Mouse (Mus musculus) left cerebral cortex, postnatal 10 days (tissue): Measurements from ENCODE around the gene Cd3eap. TPM values are rescaled to one million over a fixed set of nuclear protein-coding genes. Genes with fewer than 3 reads are reported as not detected.

Source experiments
- DNase-seq, 2 experiments: peaks; one replicate each; pipeline ENCODE4 v3.0.0; 2021 to 2022; ENCODE audit warnings: low spot score in 2 of 2, mixed read lengths in 1 of 2; ENCODE audit errors: extremely low spot score in 1 of 2
- intact Hi-C: fragments of 180-260 bp; cut with DNase I; formaldehyde crosslinking; loops from one replicate; pipeline ENCODE4 v1.15.1; 2025
- total RNA-seq, 2 experiments: library from RNA; stranded (reverse); gene quantifications; 2 replicates each; pipeline ENCODE4 v1.2.3; 2021

The Cd3eap gene
- total RNA-seq, 2 experiments from 2014 or later: 16.8 to 18.2 TPM

- peak in 1 of 2 experiments; percentile 75 for DNase-seq
- intact Hi-C loops: no loop called here
Measured at GRCm38 (mm10) chr7:19368380-19368779, 9.1 kb upstream of the Cd3eap start.

GRCm38 (mm10) chr7:19365376-19365775 is 6.1 kb upstream of the Cd3eap start:
- intact Hi-C loops: no loop called here
- DNase-seq: no peak

DNA sequence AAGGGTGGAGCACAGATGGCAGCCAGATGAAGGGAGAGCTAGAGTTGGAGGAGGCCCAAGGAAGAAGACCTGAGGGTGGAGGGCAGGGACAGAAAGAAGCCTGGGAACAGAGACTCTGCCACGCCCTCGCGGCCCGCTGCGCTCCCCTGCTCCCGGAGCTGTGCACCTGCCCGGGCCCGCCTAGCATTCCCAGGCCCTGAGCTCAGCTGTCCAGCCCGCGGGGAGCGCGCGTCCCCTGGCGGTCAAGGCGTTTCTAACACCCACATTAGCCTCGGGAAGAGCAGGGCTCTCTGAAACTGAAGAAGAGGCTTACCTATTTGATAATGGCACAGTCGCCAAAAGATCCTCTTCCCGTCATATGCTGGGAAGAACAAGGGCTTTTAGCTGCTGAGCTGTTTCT is 4.6 kb upstream of the Cd3eap start:
- DNase-seq: peak in 1 of 2 experiments; percentile 78
- intact Hi-C loops: no loop called here

DNA sequence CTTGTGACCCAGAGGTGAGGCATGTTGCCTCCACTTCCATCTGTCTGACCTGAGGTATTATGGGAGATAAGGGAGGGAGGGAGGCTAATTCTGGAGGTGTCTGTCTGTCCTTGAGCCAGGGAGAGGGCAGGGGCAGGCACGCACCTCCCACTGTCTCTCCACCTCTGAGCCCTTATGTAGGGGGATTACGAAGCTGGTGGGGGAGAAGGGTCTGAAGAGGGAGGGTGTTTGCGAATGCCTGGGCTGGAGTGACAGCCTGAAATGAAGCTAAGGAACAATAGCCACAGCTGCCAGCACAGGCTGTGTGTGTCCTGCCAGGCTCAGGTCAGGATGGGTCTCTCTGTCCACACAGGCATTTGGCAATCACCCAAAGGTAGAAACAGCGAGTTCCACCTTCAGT is 3.0 kb upstream of the Cd3eap start:
- intact Hi-C loops: no loop called here
- DNase-seq: no peak

- intact Hi-C loops: no loop called here
- DNase-seq: peak in 1 of 2 experiments; percentile 82
Measured at GRCm38 (mm10) chr7:19361720-19362119, 2.4 kb upstream of the Cd3eap start.

DNA sequence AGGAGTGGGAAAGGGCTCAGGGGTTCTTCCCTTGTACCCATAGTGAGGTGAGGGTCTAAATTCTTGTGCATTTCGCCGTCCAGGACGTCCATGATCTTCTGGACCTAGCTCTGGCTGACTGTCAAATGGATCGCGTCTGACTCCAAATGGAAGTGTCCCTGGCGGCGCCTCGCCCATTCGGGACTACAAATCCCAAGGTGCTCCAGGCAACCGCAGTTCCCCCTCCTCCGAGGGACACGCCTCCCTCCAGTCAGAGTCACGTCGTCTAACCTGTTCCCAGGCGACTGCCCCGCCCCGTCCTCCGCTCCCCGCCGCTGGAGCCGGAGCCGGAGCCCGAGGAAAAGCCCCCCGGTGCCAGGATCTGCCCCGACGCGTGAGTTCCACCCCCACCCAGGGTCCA is 1.7 kb upstream of the Cd3eap start:
- intact Hi-C loops: no loop called here
- peak; percentile 87 to 95 for DNase-seq

DNA sequence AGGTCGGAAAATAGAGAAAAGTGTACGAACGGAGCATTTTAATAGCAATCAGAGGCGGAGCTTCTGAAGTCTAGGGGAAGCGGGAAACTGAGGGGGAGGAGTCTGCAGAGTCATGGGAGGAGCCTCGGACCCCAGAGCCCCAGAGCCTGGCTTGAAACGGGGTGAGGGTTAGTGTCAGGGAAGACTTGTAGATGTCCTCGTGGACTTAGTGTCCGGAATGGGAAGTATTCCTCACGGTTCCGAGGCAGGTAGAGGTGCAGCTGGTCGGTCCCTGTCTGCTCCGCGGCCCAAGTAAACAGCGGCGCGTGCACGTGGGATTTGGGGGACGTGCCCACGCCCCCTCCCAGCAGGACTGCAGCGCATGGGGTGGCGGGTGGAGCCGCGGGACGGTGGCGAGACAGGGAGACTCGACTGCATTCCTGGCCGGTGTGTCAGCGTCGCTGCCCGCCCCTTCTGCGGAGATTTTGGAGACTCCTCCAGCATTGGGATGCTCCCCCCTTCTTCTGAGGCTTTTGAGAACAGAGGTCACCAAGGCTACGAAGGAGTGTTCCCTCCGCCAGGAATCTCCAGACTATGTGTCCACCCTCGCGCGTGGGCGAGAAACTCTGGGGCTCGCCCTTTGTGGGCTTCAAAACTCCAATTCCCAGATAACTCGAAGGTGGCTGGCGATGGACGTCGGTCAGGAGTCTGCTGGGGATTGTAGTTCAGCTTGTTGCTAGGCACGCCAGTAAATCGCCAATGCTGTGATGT is 784 bp upstream of the Cd3eap start:
- peak; percentile 69 to 85 for DNase-seq
- intact Hi-C loops: no loop called here

GRCm38 (mm10) chr7:19358634-19359033 is 649 bp downstream of the Cd3eap start:
- intact Hi-C loops: no loop called here
- no peak for DNase-seq

DNA sequence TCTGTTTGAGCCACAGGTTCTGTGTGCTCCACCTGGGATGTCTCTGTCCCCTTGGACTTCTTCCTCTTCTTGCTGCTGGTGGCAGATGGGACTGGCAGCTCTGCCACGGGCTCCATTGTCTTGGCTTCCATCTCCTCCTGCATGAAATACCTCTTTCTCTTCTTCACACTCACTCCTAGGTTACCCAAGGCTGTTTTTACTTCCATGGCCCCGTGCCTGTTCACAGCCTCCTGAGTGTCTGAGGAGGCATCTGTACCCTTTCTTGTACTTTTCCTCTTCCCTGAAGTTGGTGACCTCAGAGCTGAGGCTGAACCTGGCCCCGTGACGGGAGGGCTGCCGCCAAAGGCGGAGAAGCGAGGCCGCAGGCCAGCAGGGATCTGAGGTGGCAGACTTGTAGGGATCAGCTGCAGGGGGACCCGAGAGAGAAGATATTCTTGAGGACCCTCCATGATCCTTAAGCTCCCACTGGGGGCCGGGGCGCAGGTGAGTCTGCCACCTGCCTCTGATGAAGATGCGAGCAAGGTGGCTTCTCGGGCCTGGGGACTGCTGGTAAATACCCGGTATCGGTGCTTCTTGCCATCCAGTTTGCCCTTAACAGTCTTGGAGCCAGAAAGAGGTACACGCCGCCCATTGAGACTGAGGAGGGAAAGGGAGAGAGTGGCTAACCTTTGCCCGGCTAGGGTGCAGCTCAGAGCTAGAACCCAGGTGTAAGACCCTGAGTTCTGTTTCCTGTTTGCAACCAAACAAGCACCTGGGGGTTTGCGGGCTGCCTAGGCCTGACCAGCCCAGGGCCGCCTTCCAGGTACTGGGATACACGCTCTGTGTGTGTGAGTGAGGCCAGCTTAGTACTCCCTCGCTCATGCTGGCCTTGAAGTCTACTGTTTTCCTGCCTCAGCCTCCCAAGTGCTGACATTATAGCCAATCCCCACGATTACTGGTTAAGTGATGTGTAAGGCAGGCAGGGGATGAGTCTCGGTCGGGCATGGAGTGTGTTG is 1.6 kb downstream of the Cd3eap start:
- intact Hi-C loops: no loop called here

DNA sequence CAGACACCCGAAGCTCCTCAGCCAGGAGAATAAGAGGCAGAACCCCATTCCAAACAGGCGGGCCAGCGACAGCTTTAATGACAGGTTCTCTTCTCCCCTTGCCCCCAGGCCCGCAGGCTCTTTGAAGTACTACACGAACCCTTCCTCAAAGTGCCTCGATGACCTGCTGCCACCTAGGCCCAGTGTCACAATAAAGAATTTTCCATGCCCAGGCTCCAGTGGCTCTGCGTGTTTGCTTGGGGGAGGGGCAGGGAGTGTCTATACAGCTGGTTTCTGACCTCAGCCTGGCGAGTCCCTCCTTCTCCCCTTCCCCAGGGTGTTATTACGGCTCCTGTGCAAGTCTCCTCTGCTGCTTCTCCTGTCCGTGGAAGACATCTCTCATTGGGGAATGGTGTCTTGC is 3.0 kb downstream of the Cd3eap start:
- intact Hi-C loops: no loop called here
- DNase-seq: peak in 1 of 2 experiments; percentile 30

More for the DNA sequence above, 1.6 kb downstream of the Cd3eap start:
- peak in 1 of 2 experiments; percentile 33 for DNase-seq

- DNase-seq: no peak
- intact Hi-C loops: no loop called here
Measured at GRCm38 (mm10) chr7:19354991-19355390, 4.3 kb downstream of the Cd3eap start.

DNA sequence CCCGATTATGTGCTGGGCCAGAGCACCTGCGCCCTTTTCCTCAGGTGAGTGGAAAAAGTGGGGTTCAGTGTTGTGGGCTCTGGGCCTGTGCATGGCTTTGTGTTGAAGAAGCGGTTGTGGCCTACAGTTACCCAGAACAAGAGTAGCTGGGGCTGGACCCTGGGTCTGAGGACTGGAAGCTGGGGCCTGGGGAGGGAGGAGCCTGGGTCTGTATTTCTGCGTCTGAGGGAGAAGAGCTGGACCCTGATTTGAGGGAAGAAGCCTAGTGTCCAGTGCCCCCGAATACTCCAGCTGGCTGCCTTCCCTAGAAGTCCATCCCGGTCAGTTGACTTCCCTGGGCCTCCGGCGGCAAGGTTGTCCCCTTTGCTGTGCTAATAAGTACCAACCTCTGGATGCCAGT is 9.1 kb downstream of the Cd3eap start:
- DNase-seq: peak in 1 of 2 experiments; percentile 17
- intact Hi-C loops: no loop called here

GRCm38 (mm10) chr7:19349188-19349915 is 9.9 kb downstream of the Cd3eap start:
- intact Hi-C loops: no loop called here
- no peak for DNase-seq

- DNase-seq: peak; percentile 91 to 95
- intact Hi-C loops: loop anchor here (5.0 kb wide), 1 partner anchor 108 kb away; no protein-coding TSS in a partner anchor
Measured at GRCm38 (mm10) chr7:19344938-19345471, 14.3 kb downstream of the Cd3eap start.

- intact Hi-C loops: loop anchor here (5.0 kb wide), 1 partner anchor 107 kb away; no protein-coding TSS in a partner anchor
- DNase-seq: no peak
Measured at GRCm38 (mm10) chr7:19344237-19344847, 14.9 kb downstream of the Cd3eap start, which contains the start of gene Ercc1. Ercc1 (plus strand) TSS chr7:19344778.

- peak; percentile 56 to 70 for DNase-seq
- intact Hi-C loops: loop anchor here (1.0 to 5.0 kb wide), 2 partner anchors 42 to 106 kb away; no protein-coding TSS in a partner anchor
Measured at GRCm38 (mm10) chr7:19343210-19343808, 16.0 kb downstream of the Cd3eap start.

DNA sequence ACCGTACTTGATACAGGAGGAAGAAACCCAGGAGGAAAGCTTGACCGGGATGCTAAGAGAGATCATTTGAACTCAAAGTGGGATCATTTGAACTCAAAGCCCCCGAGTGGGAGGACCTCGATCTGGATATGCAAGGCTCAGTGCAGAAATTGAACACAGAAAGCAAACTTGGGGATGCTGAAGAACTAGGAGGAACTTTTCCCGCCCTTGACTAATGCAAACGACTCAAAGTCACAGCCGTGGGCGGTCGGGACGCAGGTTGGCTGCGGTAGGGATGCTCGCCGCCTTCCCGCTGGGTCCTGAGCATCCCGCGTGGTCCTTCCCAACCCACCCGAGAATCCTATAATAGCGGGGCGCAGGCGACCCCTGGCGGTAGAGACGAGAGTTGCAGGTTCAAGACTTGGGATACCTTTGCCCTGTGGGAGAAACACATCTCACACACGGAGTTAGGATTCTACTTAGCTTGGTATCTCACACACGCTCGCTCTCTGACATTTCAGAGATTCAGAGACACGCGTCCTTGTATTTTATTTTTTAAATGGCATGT is 16.7 kb downstream of the Cd3eap start:
- intact Hi-C loops: loop anchor here (1.0 to 5.0 kb wide), 2 partner anchors 41 to 105 kb away; no protein-coding TSS in a partner anchor
- peak; percentile 86 to 87 for DNase-seq
